Mouse (Mus musculus) small intestine, adult 10 weeks (tissue): ENCODE measurements around the gene Mbtd1. TPM values are rescaled to one million over a fixed set of nuclear protein-coding genes. Genes with fewer than 3 reads are reported as not detected.

Source experiments
- polyA plus RNA-seq: library from polyadenylated mRNA; stranded (reverse); fragments of 350-450 nt; fragmentation: Illumina TruSeq; extraction: RNeasy Lipid Tissue Mini Kit (QIAGEN cat#74804); gene quantifications from one replicate; pipeline ENCODE4 v1.2.3, GENCODE M21; 2014; ENCODE audit warnings: low replicate concordance

The Mbtd1 gene
- polyA plus RNA-seq = 52.5 TPM

DNA sequence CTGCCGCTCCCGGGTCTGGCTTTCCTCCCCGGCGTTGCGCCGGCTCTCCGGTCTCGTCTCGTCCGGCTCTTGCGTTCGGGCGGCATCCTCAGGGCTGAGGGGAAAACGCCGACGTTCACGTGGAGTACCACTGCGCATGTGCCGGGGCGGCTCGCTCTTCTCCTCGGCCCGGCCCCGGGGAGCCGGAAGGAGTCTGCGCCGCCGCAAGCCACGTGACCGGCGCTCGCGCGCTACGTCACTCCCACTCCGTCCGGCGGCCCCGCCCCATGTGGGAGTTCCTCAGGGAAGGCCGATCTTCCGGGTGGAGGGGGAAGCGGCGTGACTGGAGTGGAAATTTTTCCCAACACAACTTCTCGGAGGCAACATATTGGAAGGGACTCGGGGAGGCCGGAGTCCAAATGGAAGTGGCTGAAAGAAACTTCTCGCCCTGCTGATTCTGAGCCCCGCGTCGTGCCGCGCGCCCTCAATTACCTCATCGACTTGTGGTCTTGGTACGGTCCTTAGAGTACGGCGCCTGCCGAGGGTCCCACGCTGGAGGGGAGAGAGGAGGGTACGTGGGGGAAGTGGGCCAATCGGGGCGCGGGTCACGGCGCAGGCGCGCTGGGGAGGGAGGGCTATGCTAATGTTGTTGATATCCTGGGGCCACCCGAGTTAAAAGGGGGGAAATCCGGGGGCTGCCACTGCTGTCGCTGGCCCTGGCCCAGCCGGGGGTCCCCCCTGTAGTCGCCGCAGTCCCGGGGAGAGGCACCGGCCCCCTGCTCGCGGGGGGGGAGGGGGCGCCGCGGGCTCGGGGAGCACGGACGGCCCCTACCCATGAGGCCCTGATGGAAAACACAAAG, at the start of gene Mbtd1, which contains the start of gene Utp18:
Gene Mbtd1, plus strand, starts transcription at position 281 of the 839 bp plus-strand sequence.
Gene Utp18, minus strand, starts transcription at position 195 of the 839 bp plus-strand sequence.

GRCm38 (mm10) chr11:93956159-93956558, 70.5 kb downstream of the Mbtd1 start, which contains the start of gene Nme2:
TSS of gene Nme2 (minus strand) at chr11:93956259.

DNA sequence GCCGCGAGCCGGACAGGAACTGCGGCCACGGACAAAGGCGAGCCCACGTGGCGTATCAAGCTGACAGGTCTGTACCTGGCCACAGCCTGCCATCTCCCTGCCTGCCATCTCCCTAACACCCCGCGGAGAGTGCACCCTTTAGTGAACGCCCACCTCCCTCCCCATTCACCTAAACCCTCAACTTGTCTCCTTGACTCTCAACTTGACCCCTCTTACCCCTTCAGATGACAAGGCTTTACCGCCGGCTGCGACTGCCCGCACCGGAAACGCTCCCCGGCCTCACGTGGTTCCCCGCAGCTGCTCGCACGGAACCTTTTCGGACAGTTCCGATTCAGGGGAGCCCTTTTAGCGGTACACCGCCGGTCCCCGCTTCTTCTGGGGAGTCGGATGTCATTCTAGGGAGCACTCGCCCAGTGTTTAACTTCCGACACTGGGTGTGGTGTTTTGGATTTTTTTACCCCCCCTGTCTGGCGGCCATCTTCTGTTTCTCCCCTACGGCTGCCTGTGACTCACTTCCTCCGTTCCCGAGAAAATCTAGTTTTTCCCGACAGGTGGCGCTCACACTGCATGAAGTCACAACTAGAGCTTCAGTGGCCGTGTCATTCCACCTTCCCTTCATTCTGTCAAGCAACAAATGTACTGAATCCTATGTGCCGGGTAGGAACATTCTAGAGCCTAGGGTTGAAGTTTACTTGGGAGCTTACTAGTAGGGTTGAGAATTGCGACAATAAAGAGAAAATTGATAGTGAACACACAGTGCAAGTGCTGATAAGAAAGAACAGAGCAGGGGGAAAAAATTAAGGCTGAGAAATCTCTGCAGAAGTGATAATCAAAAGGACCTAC, 82.6 kb downstream of the Mbtd1 start, which contains the start of the genes Gm20390 and Nme1:
Gene Gm20390, minus strand, starts transcription at position 289 of the 843 bp plus-strand sequence.
Gene Nme1, minus strand, starts transcription at position 517 of the 843 bp plus-strand sequence.

GRCm38 (mm10) chr11:93995720-93996305, 110.2 kb downstream of the Mbtd1 start, which contains the start of gene Spag9:
TSS of gene Spag9 (plus strand) at chr11:93996091.

Other genes with a start within 250 kb of the Mbtd1 start
- gene Utp18, start 86 bp upstream of the Mbtd1 start, polyA plus RNA-seq = 37.7 TPM
- 54.4 TPM for gene Nme2, start 70.4 kb downstream of the Mbtd1 start, polyA plus RNA-seq
- not detected for gene Gm20390, start 82.4 kb downstream of the Mbtd1 start, polyA plus RNA-seq
- 9.6 TPM for gene Nme1, start 82.7 kb downstream of the Mbtd1 start, polyA plus RNA-seq
- 107 TPM for gene Spag9, start 110.2 kb downstream of the Mbtd1 start, polyA plus RNA-seq